Mouse (Mus musculus) urinary bladder, adult 18-20 months (tissue): ENCODE results near the gene Armh3.
"Not testable (repeated sequence)": the region's sequence is repeated elsewhere in the genome, so short reads cannot be mapped to it uniquely, and the experiment has no call there.

ENCODE experiments used
- DNase-seq, 2 experiments: peaks; one replicate each; pipeline ENCODE4 v3.0.0; 2022; ENCODE audit warnings: low spot score in 2 of 2, mixed read lengths in 2 of 2

Gene Armh3

GRCm38 (mm10) chr19:45826146-45826545, 172.1 kb downstream of the Armh3 start:
- no peak for DNase-seq

GRCm38 (mm10) chr19:45821832-45822231, 176.5 kb downstream of the Armh3 start:
- no peak for DNase-seq

DNA sequence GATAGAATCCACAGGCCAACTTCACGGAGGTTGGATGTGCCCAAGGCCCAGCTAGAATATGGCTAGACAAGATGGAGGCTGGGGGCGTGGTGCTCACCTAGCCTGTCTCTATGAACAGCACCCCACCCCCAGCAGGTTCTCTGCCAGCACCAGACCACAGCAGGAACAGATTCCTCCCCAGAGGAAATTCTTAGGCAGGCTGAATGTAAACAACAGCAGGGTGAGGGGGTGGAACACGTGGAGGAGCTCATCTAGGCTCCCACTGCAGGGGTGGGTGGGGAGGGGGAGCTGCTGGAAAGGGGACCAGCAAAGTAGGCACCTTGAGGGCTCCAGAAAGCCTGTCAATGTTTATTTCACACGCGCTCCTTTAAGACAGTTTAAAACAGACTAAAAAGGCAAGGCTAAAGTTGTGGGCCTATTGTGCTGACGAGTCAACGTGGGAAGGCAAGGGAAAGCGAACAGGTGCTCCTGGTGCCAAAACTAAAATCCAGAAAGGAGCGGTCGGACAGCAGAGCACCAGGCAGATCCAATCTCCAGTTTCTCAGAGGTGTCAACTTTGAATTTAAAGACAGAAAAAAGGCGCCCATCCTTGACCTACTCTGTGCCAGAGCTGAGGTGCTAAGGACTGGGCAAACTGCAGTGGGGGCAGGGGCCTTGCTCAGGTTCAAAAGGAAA, 180.3 kb downstream of the Armh3 start:
- DNase-seq: no peak

DNA sequence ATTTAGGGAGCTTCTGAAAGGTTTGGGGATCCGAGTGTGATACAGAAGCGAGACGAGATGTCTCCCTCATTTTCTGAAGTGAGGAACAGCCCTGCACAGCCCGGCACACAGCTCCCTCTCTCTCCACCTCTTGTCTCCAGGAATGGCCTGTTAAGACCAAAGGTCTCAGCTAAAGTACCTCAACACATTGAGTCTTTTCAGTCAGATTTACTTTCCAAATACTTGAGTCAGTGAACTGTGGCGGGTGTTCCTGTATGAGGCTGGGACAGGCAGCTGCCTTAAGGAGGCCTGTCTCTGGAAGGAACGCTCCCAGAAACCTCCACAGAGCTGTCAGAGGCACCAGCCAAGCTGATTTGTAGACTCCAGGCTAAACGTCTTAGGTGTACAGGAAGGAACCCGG, 181.6 kb downstream of the Armh3 start:
- no peak for DNase-seq

- no peak for DNase-seq
Measured at GRCm38 (mm10) chr19:45815831-45816405, 182.4 kb downstream of the Armh3 start, which contains the start of gene Kcnip2. Kcnip2 (minus strand) TSS chr19:45816061.

GRCm38 (mm10) chr19:45815170-45815569, 183.1 kb downstream of the Armh3 start:
- DNase-seq: no peak

- DNase-seq: no peak
Measured at GRCm38 (mm10) chr19:45813801-45814200, 184.5 kb downstream of the Armh3 start.

GRCm38 (mm10) chr19:45813263-45813662, 185.0 kb downstream of the Armh3 start:
- peak; percentile 57 to 75 for DNase-seq

GRCm38 (mm10) chr19:45812673-45813252, 185.5 kb downstream of the Armh3 start:
- no peak for DNase-seq

- DNase-seq: peak in 1 of 2 experiments; percentile 61
Measured at GRCm38 (mm10) chr19:45812115-45812514, 186.2 kb downstream of the Armh3 start.

DNA sequence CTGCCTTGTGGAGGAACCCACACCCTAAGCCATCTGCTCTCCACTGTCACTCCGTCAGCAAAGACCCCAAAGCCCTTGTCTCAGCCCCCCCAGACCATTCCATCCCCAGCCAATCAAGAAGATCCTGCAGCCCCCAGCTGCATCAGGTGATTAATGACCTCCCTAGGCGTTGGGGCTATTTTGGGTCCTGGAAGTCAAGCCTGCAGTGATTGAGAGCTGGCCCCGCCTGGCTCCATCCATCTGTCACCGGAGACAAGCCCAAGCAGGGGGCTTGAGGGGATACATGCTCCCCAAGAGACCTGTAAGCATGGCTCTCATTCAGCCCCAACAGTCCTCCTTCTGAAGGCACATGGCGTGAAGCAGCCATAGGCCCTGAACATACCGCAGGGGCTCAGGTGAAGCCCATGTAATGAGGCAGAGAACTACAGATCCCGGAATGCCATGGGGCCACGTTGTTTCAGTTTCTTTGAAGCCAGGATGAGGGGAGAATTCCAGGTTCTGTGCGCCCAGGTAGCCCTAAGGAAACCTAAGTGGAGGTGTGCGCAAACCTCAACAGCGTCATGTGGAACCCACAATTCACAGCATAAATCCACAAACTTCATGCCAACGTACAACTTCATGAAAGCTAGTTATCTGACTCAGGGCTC, 187.1 kb downstream of the Armh3 start:
- no peak for DNase-seq

DNA sequence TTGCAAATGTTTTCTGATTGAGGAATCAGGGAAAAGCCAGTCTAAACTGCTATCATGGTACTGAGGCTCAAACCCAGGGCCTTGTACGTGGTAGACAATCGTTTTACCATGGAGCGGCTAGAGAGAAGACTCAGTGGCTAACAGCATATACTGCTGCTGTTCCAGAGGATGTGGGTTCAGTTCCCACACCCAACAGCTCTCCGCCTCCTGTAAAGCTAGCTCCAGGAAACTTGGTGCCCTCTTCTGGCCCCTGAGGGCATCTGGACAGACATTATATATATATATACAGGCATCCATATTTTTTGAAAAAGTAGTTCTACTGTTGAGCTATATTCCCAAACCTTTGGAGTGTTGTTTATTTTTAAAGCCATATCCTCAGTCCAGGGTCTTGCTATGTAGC, 190.6 kb downstream of the Armh3 start:
- DNase-seq: no peak

DNA sequence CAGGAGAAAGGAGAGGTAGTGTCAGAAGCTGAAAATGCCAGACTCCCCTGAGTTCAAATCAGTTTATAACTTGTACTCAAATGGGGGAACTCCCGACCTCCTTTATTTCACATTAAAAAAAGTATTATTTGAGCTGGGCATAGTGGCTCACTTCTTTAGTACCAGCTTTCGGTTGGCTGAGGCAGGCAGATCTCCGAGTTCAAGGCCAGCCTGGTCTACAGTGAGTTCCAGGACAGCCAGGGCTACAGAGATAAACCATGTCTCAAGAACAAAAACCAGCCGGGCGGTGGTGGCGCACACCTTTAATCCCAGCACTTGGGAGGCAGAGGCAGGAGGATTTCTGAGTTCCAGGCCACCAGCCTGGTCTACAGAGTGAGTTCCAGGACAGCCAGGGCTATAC, 192.5 kb downstream of the Armh3 start:
- DNase-seq: not testable (repeated sequence)

DNA sequence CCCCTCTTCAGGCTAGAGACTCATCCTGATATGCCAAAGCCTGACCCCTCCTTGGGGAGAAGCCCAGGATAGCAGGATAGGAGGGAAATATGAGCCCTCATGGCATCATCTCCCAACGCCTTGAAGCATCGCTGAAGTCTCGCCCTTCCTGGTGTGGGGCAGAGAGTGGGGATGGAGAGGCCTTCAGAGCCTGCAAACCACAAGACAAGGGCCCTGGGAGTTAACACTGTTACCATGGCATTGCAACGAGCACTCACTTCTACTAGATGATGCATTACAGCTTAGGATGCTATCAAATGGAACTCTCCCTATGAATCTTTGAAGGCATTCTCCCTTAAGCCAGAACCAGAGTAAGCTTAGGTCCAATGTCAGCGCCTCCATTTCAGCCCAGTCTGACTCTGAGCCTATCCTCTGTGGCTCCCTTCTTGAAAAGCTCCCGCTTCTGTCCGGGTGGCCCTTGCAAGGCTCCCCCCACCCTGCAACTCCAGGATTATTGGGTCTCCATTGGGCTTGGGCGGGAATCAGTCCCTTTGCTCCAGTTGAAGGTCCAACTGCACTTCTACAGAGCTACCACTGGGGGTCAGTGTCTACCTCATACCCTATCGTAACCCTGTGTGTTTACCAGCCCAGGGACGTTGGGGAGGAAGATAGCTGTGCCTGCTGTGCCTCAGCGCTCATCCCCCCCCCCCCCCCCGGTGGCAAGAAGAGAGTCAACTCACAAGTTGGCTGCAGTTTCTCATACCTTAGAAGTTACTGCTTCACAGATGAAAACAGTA, 193.5 kb downstream of the Armh3 start:
- DNase-seq: no peak

- no peak for DNase-seq
Measured at GRCm38 (mm10) chr19:45803408-45803807, 194.9 kb downstream of the Armh3 start.

- DNase-seq: no peak
Measured at GRCm38 (mm10) chr19:45802702-45803101, 195.6 kb downstream of the Armh3 start.

DNA sequence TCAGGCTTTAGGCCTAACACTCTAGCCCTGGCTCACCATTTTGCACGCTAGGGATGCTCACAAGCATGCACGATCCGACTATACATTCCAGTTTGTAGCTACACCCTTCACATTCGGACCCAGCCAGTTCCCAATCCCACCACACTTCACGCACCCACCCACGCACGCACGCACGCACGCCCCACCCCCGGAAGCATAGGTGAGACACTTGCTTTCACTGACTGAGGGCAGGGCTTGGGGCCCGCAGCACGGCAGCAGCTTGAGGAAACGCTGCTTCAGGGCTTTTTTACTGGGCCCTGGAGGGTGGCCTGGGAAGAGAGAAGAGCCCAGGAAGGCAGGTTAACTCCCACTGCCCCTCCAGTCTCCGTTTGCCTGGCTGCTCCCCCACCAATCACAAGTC, 201.4 kb downstream of the Armh3 start:
- no peak for DNase-seq

- no peak for DNase-seq
Measured at GRCm38 (mm10) chr19:45796061-45796556, 202.2 kb downstream of the Armh3 start.

DNA sequence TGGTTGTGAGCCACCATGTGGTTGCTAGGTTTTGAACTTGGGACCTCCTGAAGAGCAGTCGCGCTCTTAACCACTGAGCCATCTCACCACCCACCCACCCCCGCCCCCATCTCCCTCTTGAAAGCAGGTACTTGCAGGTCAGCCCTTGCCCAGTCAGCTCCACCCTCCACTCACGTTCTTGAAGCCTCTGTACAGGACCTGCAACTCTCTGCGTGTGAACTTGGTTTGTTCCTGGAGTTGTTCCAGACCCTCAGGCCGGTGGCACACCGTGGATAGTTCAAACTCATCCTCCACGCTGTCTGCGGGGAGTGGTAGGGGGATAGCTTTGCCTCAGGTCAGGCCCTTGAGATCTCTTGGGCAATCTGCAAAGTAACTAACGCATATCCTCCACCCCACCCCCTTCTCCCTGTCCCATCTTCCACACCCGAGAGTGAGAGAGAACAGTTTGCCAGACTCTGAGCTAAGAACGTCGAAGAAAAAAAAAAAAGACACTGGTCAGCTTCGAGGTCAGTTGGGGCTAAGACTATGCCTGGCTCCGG, 202.8 kb downstream of the Armh3 start:
- DNase-seq: no peak

- no peak for DNase-seq
Measured at GRCm38 (mm10) chr19:45794718-45795117, 203.6 kb downstream of the Armh3 start.

GRCm38 (mm10) chr19:45792404-45792803, 205.9 kb downstream of the Armh3 start:
- no peak for DNase-seq
